Mouse (Mus musculus): Measurements from ENCODE around the gene Kalrn. TPM values are rescaled to one million over a fixed set of nuclear protein-coding genes. Genes with fewer than 3 reads are reported as not detected.

Kalrn gene
- polyA plus RNA-seq, 1 experiment from 2014 or later, result 44.6 TPM

DNA sequence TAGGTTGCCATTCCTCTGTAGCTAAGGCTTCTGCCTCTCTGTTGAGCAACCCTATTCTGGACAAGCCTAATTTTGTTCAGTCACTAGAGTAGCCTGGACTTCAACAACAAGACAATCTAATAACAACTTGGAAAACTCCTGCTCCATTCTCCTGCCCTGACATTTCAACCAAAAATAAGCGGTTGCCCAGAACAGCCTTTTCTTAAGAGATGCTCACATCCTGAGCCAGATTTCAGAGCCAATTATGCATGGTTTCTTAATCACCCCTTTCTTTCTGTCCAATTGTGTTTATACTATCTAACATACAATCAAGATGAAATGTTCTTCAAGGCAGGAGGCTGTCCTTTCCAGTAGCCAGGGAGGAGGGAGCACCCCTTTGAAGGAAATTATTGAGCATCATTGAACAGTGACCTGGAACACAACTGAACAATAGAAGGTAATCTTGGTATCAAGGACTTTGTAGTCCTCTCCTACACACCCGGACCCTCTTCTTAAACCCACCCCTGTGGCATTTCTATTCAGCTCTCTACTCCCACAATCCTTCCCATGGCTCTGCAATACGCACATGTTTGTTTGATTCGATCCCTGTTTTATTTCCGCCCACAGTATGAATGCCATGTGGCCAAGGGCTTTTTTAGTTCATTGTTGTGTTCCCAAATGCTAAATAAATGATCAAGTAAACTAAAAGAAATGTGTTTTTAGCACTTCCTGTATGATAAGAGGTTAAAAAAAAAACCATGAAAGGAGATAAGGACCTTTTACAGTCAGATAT lies 275.2 kb downstream of the Kalrn start:
- H3K27me3 ChIP-seq (ENCODE audit: control insufficient read depth, insufficient read depth, low read length), result no peaks in the 10 kb centered on the region
- no peak for DNase-seq
- no peaks in the 10 kb centered on the region for H3K4me1 ChIP-seq (ENCODE audit: control insufficient read depth, insufficient read depth, low read length)
- WGBS, result 53% methylated on average over 5 of the region's 5 CpGs
- H3K36me3 ChIP-seq (ENCODE audit: control insufficient read depth, insufficient read depth, low read length), result peaks cover 18% of the 10 kb centered on the region
- no peaks in the 10 kb centered on the region for H3K9me3 ChIP-seq (ENCODE audit: control insufficient read depth, low read length)
- no peak for ATAC-seq (ENCODE audit: low FRiP score, low TSS enrichment)
- H3K27ac ChIP-seq (replicated peaks; ENCODE audit: low read depth, low read length), result no peak overlapping the region
- H3K4me2 ChIP-seq (ENCODE audit: low read length), result no peak overlapping the region
- H3K4me3 ChIP-seq (replicated peaks; ENCODE audit: low read depth, low read length), result no peak overlapping the region
- H3K9ac ChIP-seq (replicated peaks; ENCODE audit: low read length), result no peak overlapping the region

DNA sequence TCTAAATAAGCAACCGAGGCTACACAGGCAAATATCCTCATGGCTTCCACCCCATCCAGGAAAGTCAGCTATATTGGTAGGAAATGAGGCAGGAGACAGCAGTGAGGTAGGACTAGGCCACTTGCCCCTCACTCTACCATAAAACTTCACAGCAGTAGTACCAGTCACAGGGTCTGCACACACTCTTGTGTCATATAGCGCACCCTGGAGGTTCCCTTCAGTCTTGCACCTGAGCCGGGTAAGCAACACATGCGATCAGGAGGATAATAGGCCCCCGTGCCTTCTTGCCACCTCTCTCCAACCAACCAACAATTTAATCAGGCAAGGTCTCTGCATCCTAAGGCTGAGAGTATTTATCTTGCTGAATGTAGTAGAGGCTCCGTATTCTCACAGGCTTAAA lies 278.8 kb downstream of the Kalrn start:
- Histone ChIP-seq H3K4me1 (ENCODE audit: control insufficient read depth, insufficient read depth, low read length) (no peaks in the 10 kb centered on the region), H3K27me3 (ENCODE audit: control insufficient read depth, insufficient read depth, low read length) (no peaks in the 10 kb centered on the region), H3K4me2 (ENCODE audit: low read length) (no peak overlapping the region), H3K4me3 (replicated peaks; ENCODE audit: low read depth, low read length) (no peak overlapping the region), H3K9ac (replicated peaks; ENCODE audit: low read length) (no peak overlapping the region), H3K27ac (replicated peaks; ENCODE audit: low read depth, low read length) (no peak overlapping the region), H3K36me3 (ENCODE audit: control insufficient read depth, insufficient read depth, low read length) (peaks cover 34% of the 10 kb centered on the region), H3K9me3 (ENCODE audit: control insufficient read depth, low read length) (no peaks in the 10 kb centered on the region)
- 83% methylated on average over 6 of the region's 6 CpGs for WGBS
- DNase-seq, result no peak
- no peak for ATAC-seq (ENCODE audit: low FRiP score, low TSS enrichment)

DNA sequence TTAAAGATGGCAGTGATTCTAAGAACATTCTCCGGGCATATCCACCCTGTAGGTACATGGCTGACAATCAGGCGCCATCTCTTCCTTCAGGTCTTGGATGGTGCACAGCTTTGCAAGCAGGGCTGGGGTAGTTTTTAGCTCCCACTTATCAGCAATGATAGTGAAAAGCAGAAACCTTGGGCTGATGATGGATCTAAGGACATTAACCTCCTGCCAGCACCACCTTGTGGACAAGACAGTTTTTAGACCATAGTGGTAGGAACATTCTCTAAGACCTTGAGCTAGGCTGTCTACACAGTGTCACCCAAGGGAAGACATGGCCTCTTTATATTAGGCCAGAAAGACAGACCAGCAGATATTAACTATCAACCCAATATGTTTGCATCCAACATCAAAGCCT lies 279.7 kb downstream of the Kalrn start:
- Histone ChIP-seq H3K27ac (replicated peaks; ENCODE audit: low read depth, low read length) (no peak overlapping the region), H3K36me3 (ENCODE audit: control insufficient read depth, insufficient read depth, low read length) (peaks cover 34% of the 10 kb centered on the region), H3K4me3 (replicated peaks; ENCODE audit: low read depth, low read length) (no peak overlapping the region), H3K9me3 (ENCODE audit: control insufficient read depth, low read length) (no peaks in the 10 kb centered on the region), H3K9ac (replicated peaks; ENCODE audit: low read length) (no peak overlapping the region), H3K27me3 (ENCODE audit: control insufficient read depth, insufficient read depth, low read length) (no peaks in the 10 kb centered on the region), H3K4me2 (ENCODE audit: low read length) (no peak overlapping the region), H3K4me1 (ENCODE audit: control insufficient read depth, insufficient read depth, low read length) (no peaks in the 10 kb centered on the region)
- no peak for DNase-seq
- 97% methylated on average over 2 of the region's 2 CpGs for WGBS
- ATAC-seq (ENCODE audit: low FRiP score, low TSS enrichment), result no peak

DNA sequence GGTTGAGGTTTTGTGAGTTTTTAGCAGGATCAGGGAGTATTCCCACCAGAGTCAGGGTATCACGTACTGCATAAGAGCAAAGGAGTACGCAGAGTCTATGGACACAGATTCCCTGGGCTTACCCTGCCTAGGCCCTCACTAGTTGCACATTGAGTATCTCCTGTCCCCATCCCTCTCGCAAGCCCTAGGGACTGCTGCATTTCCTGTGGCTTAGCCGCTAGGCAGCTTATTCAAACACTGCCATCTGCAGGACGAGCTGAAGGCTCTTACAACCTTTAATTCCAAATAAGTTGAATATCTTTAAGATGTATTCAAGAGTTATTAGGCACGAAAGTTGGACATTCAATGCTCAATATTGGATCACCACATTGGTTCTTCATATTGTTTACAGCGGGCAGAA lies 283.7 kb downstream of the Kalrn start:
- Histone ChIP-seq H3K9me3 (ENCODE audit: control insufficient read depth, low read length) (no peaks in the 10 kb centered on the region), H3K9ac (replicated peaks; ENCODE audit: low read length) (no peak overlapping the region), H3K36me3 (ENCODE audit: control insufficient read depth, insufficient read depth, low read length) (peaks cover 28% of the 10 kb centered on the region), H3K4me2 (ENCODE audit: low read length) (no peak overlapping the region), H3K27ac (replicated peaks; ENCODE audit: low read depth, low read length) (no peak overlapping the region), H3K4me3 (replicated peaks; ENCODE audit: low read depth, low read length) (no peak overlapping the region), H3K4me1 (ENCODE audit: control insufficient read depth, insufficient read depth, low read length) (no peaks in the 10 kb centered on the region), H3K27me3 (ENCODE audit: control insufficient read depth, insufficient read depth, low read length) (no peaks in the 10 kb centered on the region)
- DNase-seq (peak; percentile 68), ATAC-seq (ENCODE audit: low FRiP score, low TSS enrichment) (no peak)
- WGBS, result 44% methylated on average over 7 of the region's 7 CpGs

DNA sequence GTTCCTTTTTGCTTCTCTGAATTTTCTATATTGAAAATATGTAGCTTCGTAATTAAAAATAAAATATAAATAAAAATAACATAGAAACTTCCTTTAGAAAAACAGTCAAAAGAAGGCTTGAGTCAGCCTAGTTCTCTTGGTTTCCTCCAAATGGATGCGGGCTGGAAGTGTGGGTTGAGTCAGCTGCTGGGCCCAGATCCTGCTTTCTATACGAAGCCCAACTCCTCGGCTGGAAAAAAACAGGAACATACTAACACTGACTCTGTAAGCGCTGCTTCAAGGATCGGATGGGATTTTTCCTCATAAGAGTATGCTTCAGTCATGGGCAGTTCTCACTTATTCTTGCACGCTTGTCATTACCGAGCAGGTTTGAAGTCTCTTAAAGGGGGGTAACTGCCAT lies 291.3 kb downstream of the Kalrn start:
- 95% methylated on average over 8 of the region's 8 CpGs for whole genome bisulfite sequencing

DNA sequence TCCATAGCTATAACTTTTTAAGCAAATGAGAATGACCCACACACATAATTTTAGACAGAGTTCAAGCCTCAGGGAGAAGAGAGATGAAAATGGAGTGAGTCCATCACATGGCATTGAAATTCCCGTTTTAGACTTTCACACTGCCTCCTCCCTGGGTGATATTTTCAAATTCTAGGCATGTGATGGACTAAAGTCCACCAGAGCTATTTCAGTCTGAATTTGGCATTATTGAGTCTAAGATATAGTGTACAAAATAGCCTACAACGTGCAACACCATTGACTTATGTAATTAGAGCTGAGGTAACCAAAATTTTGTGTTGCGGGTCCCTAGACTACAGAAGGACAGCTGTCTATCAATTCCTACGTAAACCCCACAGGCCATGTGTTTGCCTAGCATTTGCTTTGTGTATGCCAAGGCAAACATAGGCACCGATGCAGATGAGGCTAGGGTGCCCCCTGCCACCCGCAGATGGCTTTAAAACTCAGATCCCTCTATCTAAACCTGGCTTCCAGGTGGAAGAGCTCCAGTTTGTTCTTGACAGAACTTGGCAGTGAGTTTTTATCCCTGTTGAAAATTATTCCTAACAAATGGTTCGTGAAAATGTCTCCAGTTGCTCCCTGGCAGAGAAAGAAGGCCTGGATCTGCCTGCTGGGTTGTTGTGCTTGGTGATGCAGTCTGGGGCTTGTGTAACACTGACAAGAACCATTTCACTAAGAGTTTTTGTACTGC lies 293.5 kb downstream of the Kalrn start:
- ATAC-seq (ENCODE audit: low FRiP score, low TSS enrichment), result no peak
- no peak overlapping the region for H3K27ac ChIP-seq (replicated peaks; ENCODE audit: low read depth, low read length)

More for the DNA sequence above, 291.3 kb downstream of the Kalrn start:
- no peak overlapping the region for H3K9ac ChIP-seq (replicated peaks; ENCODE audit: low read length)
- no peak overlapping the region for H3K27ac ChIP-seq (replicated peaks; ENCODE audit: low read depth, low read length)
- H3K27me3 ChIP-seq (ENCODE audit: control insufficient read depth, insufficient read depth, low read length), result no peaks in the 10 kb centered on the region
- H3K4me2 ChIP-seq (ENCODE audit: low read length), result no peak overlapping the region
- H3K36me3 ChIP-seq (ENCODE audit: control insufficient read depth, insufficient read depth, low read length), result no peaks in the 10 kb centered on the region
- ATAC-seq (ENCODE audit: low FRiP score, low TSS enrichment) (no peak), DNase-seq (no peak)
- no peaks in the 10 kb centered on the region for H3K4me1 ChIP-seq (ENCODE audit: control insufficient read depth, insufficient read depth, low read length)
- H3K9me3 ChIP-seq (ENCODE audit: control insufficient read depth, low read length), result no peaks in the 10 kb centered on the region
- no peak overlapping the region for H3K4me3 ChIP-seq (replicated peaks; ENCODE audit: low read depth, low read length)

DNA sequence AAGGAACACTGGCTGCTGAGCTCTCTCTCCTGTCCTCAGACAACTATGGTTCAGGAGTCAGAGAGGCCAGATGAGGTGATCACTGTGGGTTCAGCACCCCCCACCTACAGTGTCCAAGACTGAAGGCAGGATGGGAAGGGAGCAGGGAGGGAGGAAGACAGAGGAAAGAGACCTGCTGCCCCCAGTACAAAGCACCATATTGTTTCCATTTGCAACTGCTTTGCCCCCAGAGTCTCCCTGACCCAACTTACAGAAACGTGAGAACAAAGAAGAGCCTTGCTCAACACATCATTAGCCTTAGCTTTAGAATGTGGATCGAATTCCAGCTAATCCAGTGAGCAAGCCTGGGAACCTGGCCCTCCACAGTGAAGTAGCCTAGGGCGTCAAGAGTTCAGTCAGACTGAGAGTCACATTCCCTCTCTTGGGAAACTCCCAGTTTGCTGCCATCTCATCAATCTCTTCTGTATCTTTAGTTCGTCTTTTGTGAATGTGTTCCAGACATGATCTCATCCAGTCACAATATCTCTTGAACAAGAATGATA lies 295.0 kb downstream of the Kalrn start:
- H3K27me3 ChIP-seq (ENCODE audit: control insufficient read depth, insufficient read depth, low read length), result no peaks in the 10 kb centered on the region
- H3K4me2 ChIP-seq (ENCODE audit: low read length), result no peak overlapping the region
- WGBS, result 62% methylated on average over 4 of the region's 4 CpGs
- DNase-seq, result no peak
- no peaks in the 10 kb centered on the region for H3K36me3 ChIP-seq (ENCODE audit: control insufficient read depth, insufficient read depth, low read length)
- no peak for ATAC-seq (ENCODE audit: low FRiP score, low TSS enrichment)
- no peak overlapping the region for H3K27ac ChIP-seq (replicated peaks; ENCODE audit: low read depth, low read length)
- H3K9ac ChIP-seq (replicated peaks; ENCODE audit: low read length), result no peak overlapping the region
- no peaks in the 10 kb centered on the region for H3K4me1 ChIP-seq (ENCODE audit: control insufficient read depth, insufficient read depth, low read length)
- no peaks in the 10 kb centered on the region for H3K9me3 ChIP-seq (ENCODE audit: control insufficient read depth, low read length)
- H3K4me3 ChIP-seq (replicated peaks; ENCODE audit: low read depth, low read length), result no peak overlapping the region

More for the DNA sequence above, 293.5 kb downstream of the Kalrn start:
- H3K4me1 ChIP-seq (ENCODE audit: control insufficient read depth, insufficient read depth, low read length), result no peaks in the 10 kb centered on the region
- no peaks in the 10 kb centered on the region for H3K36me3 ChIP-seq (ENCODE audit: control insufficient read depth, insufficient read depth, low read length)
- H3K4me3 ChIP-seq (replicated peaks; ENCODE audit: low read depth, low read length), result no peak overlapping the region
- H3K27me3 ChIP-seq (ENCODE audit: control insufficient read depth, insufficient read depth, low read length), result no peaks in the 10 kb centered on the region
- H3K4me2 ChIP-seq (ENCODE audit: low read length), result no peak overlapping the region
- WGBS, result 90% methylated on average over 7 of the region's 7 CpGs
- DNase-seq, result no peak
- no peaks in the 10 kb centered on the region for H3K9me3 ChIP-seq (ENCODE audit: control insufficient read depth, low read length)
- H3K9ac ChIP-seq (replicated peaks; ENCODE audit: low read length), result no peak overlapping the region

- no peaks in the 10 kb centered on the region for H3K27me3 ChIP-seq (ENCODE audit: control insufficient read depth, insufficient read depth, low read length)
- DNase-seq, result no peak
- no peak overlapping the region for H3K4me2 ChIP-seq (ENCODE audit: low read length)
- no peaks in the 10 kb centered on the region for H3K36me3 ChIP-seq (ENCODE audit: control insufficient read depth, insufficient read depth, low read length)
- no peak overlapping the region for H3K27ac ChIP-seq (replicated peaks; ENCODE audit: low read depth, low read length)
- no peak overlapping the region for H3K4me3 ChIP-seq (replicated peaks; ENCODE audit: low read depth, low read length)
- H3K9me3 ChIP-seq (ENCODE audit: control insufficient read depth, low read length), result no peaks in the 10 kb centered on the region
- H3K9ac ChIP-seq (replicated peaks; ENCODE audit: low read length), result no peak overlapping the region
- H3K4me1 ChIP-seq (ENCODE audit: control insufficient read depth, insufficient read depth, low read length), result no peaks in the 10 kb centered on the region
- no peak for ATAC-seq (ENCODE audit: low FRiP score, low TSS enrichment)
These were observed 298.7 kb downstream of the Kalrn start for GRCm38 (mm10) chr16:34274607-34275006.

DNA sequence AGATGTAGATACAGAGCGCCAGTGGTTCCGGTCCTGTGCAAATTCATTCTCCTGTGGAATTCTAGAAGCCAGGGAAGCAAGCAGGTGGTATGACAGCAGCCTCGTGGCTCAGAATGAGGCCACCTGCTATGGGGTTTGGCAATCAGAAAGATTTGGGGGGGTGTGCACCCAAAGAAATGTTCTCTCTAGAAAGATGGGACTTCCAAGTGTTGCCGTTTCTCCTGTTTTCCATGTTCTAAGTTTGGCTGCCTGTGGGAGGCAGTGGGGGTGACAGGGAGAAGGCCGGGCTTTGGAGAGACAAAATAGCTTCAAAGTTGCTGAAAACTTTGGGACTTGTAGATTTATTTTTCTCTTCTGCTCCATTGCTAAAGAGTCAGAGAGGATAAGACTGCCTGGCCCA lies 301.9 kb downstream of the Kalrn start:
- no peaks in the 10 kb centered on the region for H3K4me1 ChIP-seq (ENCODE audit: control insufficient read depth, insufficient read depth, low read length)

More for the DNA sequence above, 301.9 kb downstream of the Kalrn start:
- no peaks in the 10 kb centered on the region for H3K9me3 ChIP-seq (ENCODE audit: control insufficient read depth, low read length)
- H3K27ac ChIP-seq (replicated peaks; ENCODE audit: low read depth, low read length), result no peak overlapping the region
- DNase-seq (no peak), ATAC-seq (ENCODE audit: low FRiP score, low TSS enrichment) (no peak)
- 91% methylated on average over 5 of the region's 5 CpGs for WGBS
- H3K36me3 ChIP-seq (ENCODE audit: control insufficient read depth, insufficient read depth, low read length), result no peaks in the 10 kb centered on the region
- no peak overlapping the region for H3K4me2 ChIP-seq (ENCODE audit: low read length)
- H3K9ac ChIP-seq (replicated peaks; ENCODE audit: low read length), result no peak overlapping the region
- no peaks in the 10 kb centered on the region for H3K27me3 ChIP-seq (ENCODE audit: control insufficient read depth, insufficient read depth, low read length)
- H3K4me3 ChIP-seq (replicated peaks; ENCODE audit: low read depth, low read length), result no peak overlapping the region
